Comparison of ENCODE assay signal across 9 mouse cellular contexts in genomic region chr16:58512887-58513286, GRCm38 (mm10). TPM values are rescaled to one million over a fixed set of nuclear protein-coding genes. Genes with fewer than 3 reads are reported as not detected.
DNase-seq lines count a peak whose midpoint lies in the region; ATAC-seq and TF ChIP-seq lines count a peak whose summit lies in the region.
"Had no signal": no experiment of that assay in that cellular context is flagged by ENCODE, and none has a peak within 500 bp of the region (broad histone marks: within the 10 kb centered on the region; RNA-seq: fewer than 3 reads in every experiment).

No protein-coding gene starts in this region.

- no peak overlapping the region for H3K27ac ChIP-seq in intestine, embryonic 15.5 days
- 0 out of 2 replicates have a peak overlapping the region, but pooled peaks have one; percentile 29 for H3K27ac ChIP-seq in midbrain, embryonic 15.5 days
- H3K27ac ChIP-seq: stomach, embryonic 15.5 days had no signal

- peaks cover 16% of the 10 kb centered on the region; the same call in 1 of the 2 replicates for H3K4me1 ChIP-seq in intestine, embryonic 15.5 days (replicated peaks)
- peaks cover 9% of the 10 kb centered on the region; the same call in 1 of the 2 replicates for H3K4me1 ChIP-seq in midbrain, embryonic 15.5 days

- H3K9ac ChIP-seq in intestine, embryonic 15.5 days = no peak overlapping the region
- no peak overlapping the region for H3K9ac ChIP-seq in midbrain, embryonic 15.5 days
- H3K9ac ChIP-seq: stomach, embryonic 15.5 days had no signal

- peak; percentile 36 for ATAC-seq in intestine, embryonic 15.5 days
- ATAC-seq in midbrain, embryonic 15.5 days (replicated peaks) = peak; percentile 64; the same call in 1 of the 2 replicates
- ATAC-seq in CD4-positive, CD25-positive, alpha-beta regulatory T cell, adult 4 months = no peak

- WGBS in intestine, embryonic 15.5 days = 41% methylated on average over 3 of the region's 3 CpGs
- WGBS in midbrain, embryonic 15.5 days = 17% methylated on average over 3 of the region's 3 CpGs

- no peak for TF ChIP-seq CTCF in brain, embryonic 14.5 days (IDR thresholded peaks at IDR 0.05; ENCODE audit: borderline replicate concordance, extremely low read depth, insufficient read depth, insufficient read length)

- H3K9me3 ChIP-seq in intestine, embryonic 15.5 days = no peaks in the 10 kb centered on the region
- H3K9me3 ChIP-seq in midbrain, embryonic 15.5 days = no peaks in the 10 kb centered on the region
- H3K9me3 ChIP-seq: stomach, embryonic 15.5 days had no signal

- DNase-seq in gastrocnemius, adult 8-10 months (ENCODE audit: low spot score in 2 of 2) = peak; percentile 40 to 45
- no peak for DNase-seq in gastrocnemius, postnatal 10 days
- peak; percentile 64 for DNase-seq in brain, embryonic 14.5 days (ENCODE audit: low read depth)
- peak; percentile 36 for DNase-seq in gastrocnemius, postnatal 25 days
- no peak for DNase-seq in frontal cortex, postnatal 14 days (ENCODE audit: low spot score in 2 of 2)

- no peak overlapping the region for H3K4me3 ChIP-seq in intestine, embryonic 15.5 days (replicated peaks)
- H3K4me3 ChIP-seq in midbrain, embryonic 15.5 days = no peak overlapping the region
- H3K4me3 ChIP-seq: stomach, embryonic 15.5 days had no signal

- H3K4me2 ChIP-seq in intestine, embryonic 15.5 days (replicated peaks) = no peak overlapping the region
- no peak overlapping the region for H3K4me2 ChIP-seq in midbrain, embryonic 15.5 days
- H3K4me2 ChIP-seq: stomach, embryonic 15.5 days had no signal

- H3K36me3 ChIP-seq in intestine, embryonic 15.5 days = no peaks in the 10 kb centered on the region
- no peaks in the 10 kb centered on the region for H3K36me3 ChIP-seq in midbrain, embryonic 15.5 days (replicated peaks)
- H3K36me3 ChIP-seq: stomach, embryonic 15.5 days had no signal

- H3K27me3 ChIP-seq in intestine, embryonic 15.5 days (replicated peaks) = no peaks in the 10 kb centered on the region
- no peaks in the 10 kb centered on the region for H3K27me3 ChIP-seq in midbrain, embryonic 15.5 days (replicated peaks)
- H3K27me3 ChIP-seq: stomach, embryonic 15.5 days had no signal

- TF ChIP-seq POLR2A in brain, embryonic 14.5 days (IDR thresholded peaks at IDR 0.05; ENCODE audit: borderline replicate concordance, extremely low read depth, insufficient read depth, insufficient read length, poor library complexity, severe bottlenecking) = no peak

RNA-seq across cellular contexts. Expression of gene St3gal6, which starts 11.2 kb away (rescaled TPM):
- 100 to 1,000 TPM; 147 to 185 (median 164) TPM for total RNA-seq in gastrocnemius, adult 8-10 months (2022)
- total RNA-seq in gastrocnemius, postnatal 10 days (2021) = 10 to 100 TPM; 37.3 to 40.5 TPM
- polyA plus RNA-seq in brain, embryonic 14.5 days (2012; rRNA removed) = 7.2 and 8.5 TPM in 2 replicates
- total RNA-seq in gastrocnemius, postnatal 25 days (2021) = 100 to 1,000 TPM in 1 of 2 experiments, 10 to 100 TPM in 1; 92.1 to 102 TPM
- 18.9 and 19.3 TPM in 2 replicates for polyA plus RNA-seq in intestine, embryonic 15.5 days (2015; fragmentation: Nextera tagmentation; extraction: Ambion mirVana)
- polyA plus RNA-seq in midbrain, embryonic 15.5 days (2015; fragmentation: Nextera tagmentation; extraction: Ambion mirVana) = 12.1 and 13.6 TPM in 2 replicates
- 1 to 10 TPM; 5.7 to 9.5 TPM for polyA plus RNA-seq in CD4-positive, CD25-positive, alpha-beta regulatory T cell, adult 4 months (2017; shearing (Covaris generic))

Comparison
In these comparisons a context has a peak if more than half of its experiments do, and no peak if none do; other contexts are left out.
1. DNase-seq: peak in gastrocnemius, adult 8-10 months (2 of 2), brain, embryonic 14.5 days (single experiment) and gastrocnemius, postnatal 25 days (single experiment); none in gastrocnemius, postnatal 10 days (single experiment) and frontal cortex, postnatal 14 days (0 of 2).